Mouse (Mus musculus) hindbrain, embryonic 14.5 days (tissue): ENCODE measurements at regions not wholly inside any gene's neighbourhood (a gene's known extent, or its start where the extent isn't known, plus 50 kb on each side); places are given as distances from the start of the nearest gene placed in this dataset.

Source experiments
- ATAC-seq: fragments of 200-750 bp; cut with Nextera tagmentation; 2 replicates; pipeline ENCODE4 v1.8.0; 2017; ENCODE audit warnings: moderate number of reproducible peaks, mild to moderate bottlenecking, moderate TSS enrichment, moderate library complexity; ENCODE audit not compliant: low FRiP score
- DNase-seq: peaks from one replicate; pipeline ENCODE4 v3.0.0-alpha.2; 2015; ENCODE audit warnings: low spot score
- H3K27ac ChIP-seq: fragments of 300-500 bp; sonication (generic); 2 replicates; pipeline ENCODE4 v1.5.1; 2014; ENCODE audit warnings: mild to moderate bottlenecking, moderate library complexity
- H3K27me3 ChIP-seq: fragments of 300-500 bp; sonication (generic); 2 replicates; pipeline ENCODE4 v1.6.1; 2014; ENCODE audit warnings: mild to moderate bottlenecking, low read length, mixed read lengths; ENCODE audit not compliant: control insufficient read depth, insufficient read depth
- H3K36me3 ChIP-seq: fragments of 300-500 bp; sonication (generic); replicated peaks from 2 replicates; pipeline ENCODE4 v1.6.1; 2014; ENCODE audit not compliant: control insufficient read depth, insufficient read depth
- H3K4me1 ChIP-seq: fragments of 300-500 bp; sonication (generic); replicated peaks from 2 replicates; pipeline ENCODE4 v1.6.1; 2014; ENCODE audit warnings: antibody characterized with exemption, low read length, mixed read lengths; ENCODE audit not compliant: control insufficient read depth, insufficient read depth
- H3K4me2 ChIP-seq: fragments of 300-500 bp; sonication (generic); replicated peaks from 2 replicates; pipeline ENCODE4 v1.6.1; 2014; ENCODE audit warnings: mild to moderate bottlenecking, moderate library complexity
- H3K4me3 ChIP-seq: fragments of 300-500 bp; sonication (generic); replicated peaks from 2 replicates; pipeline ENCODE4 v1.5.1; 2014; ENCODE audit warnings: mild to moderate bottlenecking, low read length
- H3K9ac ChIP-seq: fragments of 300-500 bp; sonication (generic); 2 replicates; pipeline ENCODE4 v1.6.1; 2014
- H3K9me3 ChIP-seq: fragments of 300-500 bp; sonication (generic); 2 replicates; pipeline ENCODE4 v1.6.1; 2016; ENCODE audit warnings: low read length; ENCODE audit not compliant: control insufficient read depth
- WGBS: fragments of 180-500 bp; shearing (Covaris S2); extraction: QIAGEN DNeasy Blood & Tissue Kit; methylation state at CpG from one replicate; pipeline ENCODE4 v1.1.7; 2014; 5-methylcytosine and 5-hydroxymethylcytosine counted together

GRCm38 (mm10) chr8:86969051-86969450 lies 84.0 kb upstream of the N4bp1 start:
- Histone ChIP-seq H3K27ac (no peak overlapping the region), H3K36me3 (no peaks in the 10 kb centered on the region), H3K4me3 (no peak overlapping the region), H3K27me3 (no peaks in the 10 kb centered on the region), H3K9ac (no peak overlapping the region), H3K9me3 (no peaks in the 10 kb centered on the region), H3K4me1 (no peaks in the 10 kb centered on the region), H3K4me2 (no peak overlapping the region)
- ATAC-seq (no peak), DNase-seq (no peak)
- WGBS: 90% methylated on average over 2 of the region's 2 CpGs

DNA sequence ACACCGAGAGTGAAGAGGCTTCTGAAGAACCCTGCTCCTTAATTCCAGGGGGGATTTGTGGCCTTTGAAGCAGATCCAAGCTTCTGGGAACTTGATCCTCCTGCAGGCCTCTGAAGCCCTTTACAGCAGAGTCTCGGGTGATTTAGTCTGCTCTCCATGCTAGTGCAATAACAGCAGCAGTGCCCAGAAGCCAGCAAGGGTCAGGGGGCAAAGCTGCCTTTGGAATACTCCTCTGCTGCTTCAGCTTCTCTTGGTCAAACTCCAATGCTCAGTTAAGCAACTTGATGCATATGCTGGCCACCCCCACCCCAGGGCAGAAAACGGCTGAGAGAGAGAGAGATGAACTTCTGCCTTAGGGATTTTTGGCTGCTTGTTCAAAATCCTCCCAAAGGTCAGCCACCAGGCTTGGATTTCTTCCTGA lies 82.8 kb upstream of the N4bp1 start:
- no peak for ATAC-seq
- H3K27ac ChIP-seq: no peak overlapping the region

GRCm38 (mm10) chr8:86961218-86962195 lies 76.4 kb upstream of the N4bp1 start:
- DNase-seq (peak; percentile 25), ATAC-seq (peak; percentile 79)
- 0 out of 2 replicates have a peak, but pooled peaks cover 6% of the 10 kb centered on the region for H3K9me3 ChIP-seq
- 0 out of 2 replicates have a peak overlapping the region, but pooled peaks have one; percentile 22 for H3K27ac ChIP-seq
- H3K27me3 ChIP-seq: no peaks in the 10 kb centered on the region
- H3K9ac ChIP-seq: no peak overlapping the region
- WGBS: 38% methylated on average over 20 of the region's 20 CpGs
- 0 out of 2 replicates have a peak overlapping the region, but pooled peaks have one; percentile 1 for H3K4me2 ChIP-seq
- H3K4me3 ChIP-seq: no peak overlapping the region
- peaks cover 5% of the 10 kb centered on the region; the same call in 1 of the 2 replicates for H3K4me1 ChIP-seq
- H3K36me3 ChIP-seq: no peaks in the 10 kb centered on the region

More for the DNA sequence above, 82.8 kb upstream of the N4bp1 start:
- Histone ChIP-seq H3K4me2 (no peak overlapping the region), H3K4me1 (no peaks in the 10 kb centered on the region), H3K4me3 (no peak overlapping the region), H3K27me3 (no peaks in the 10 kb centered on the region), H3K36me3 (no peaks in the 10 kb centered on the region), H3K9ac (no peak overlapping the region), H3K9me3 (no peaks in the 10 kb centered on the region)
- DNase-seq: no peak
- 40% methylated on average over 3 of the region's 3 CpGs for WGBS
